Mouse (Mus musculus) embryonic fibroblast, embryonic 13.5 days (primary cell): ENCODE data around the gene Hs3st2.

Experiments used
- CTCF ChIP-seq: IDR thresholded peaks from 2 replicates; pipeline ENCODE4 v1.5.1; 2011; ENCODE audit warnings: mild to moderate bottlenecking, control low read depth, low read length, moderate library complexity, borderline replicate concordance; ENCODE audit not compliant: insufficient read depth
- POLR2A ChIP-seq: IDR thresholded peaks from 2 replicates; pipeline ENCODE4 v1.6.1; 2011; ENCODE audit warnings: low read depth, mild to moderate bottlenecking, control low read depth, low read length, moderate library complexity

DNA sequence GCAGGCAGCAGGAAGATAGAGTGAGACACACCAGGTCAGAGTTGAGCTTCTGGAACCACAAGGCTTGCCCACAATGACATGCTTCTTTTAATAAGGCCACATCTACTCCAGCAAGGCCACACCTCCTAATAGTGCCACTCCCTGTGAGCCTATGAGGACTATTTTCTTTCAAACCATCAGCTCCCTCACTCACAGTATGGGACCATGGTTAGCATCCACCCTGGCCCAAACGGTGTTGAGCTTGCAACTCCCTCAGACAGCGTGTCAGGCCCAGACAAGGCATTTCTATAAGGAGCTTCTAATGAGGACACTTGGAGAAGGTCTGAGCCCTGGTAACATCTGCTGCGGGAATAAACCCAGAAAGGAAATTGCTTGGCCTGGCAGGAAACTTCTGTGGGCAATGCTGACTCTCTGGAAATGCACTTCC is 125.5 kb downstream of the Hs3st2 start:
- TF ChIP-seq CTCF (no peak), POLR2A (no peak)
